ENCODE assay signal across 8 mouse cellular contexts in genomic region chr17:24351760-24352357, GRCm38 (mm10). TPM values are rescaled to one million over a fixed set of nuclear protein-coding genes. Genes with fewer than 3 reads are reported as not detected.
DNase-seq lines count a peak whose midpoint lies in the region; ATAC-seq and TF ChIP-seq lines count a peak whose summit lies in the region.

Gene Abca3, plus strand, starts transcription at chr17:24351950.

- in situ Hi-C loops in ES-E14 (cut with MboI; ENCODE audit: low sequenced_read_pairs in 2 of 2, unreplicated experiment in 2 of 2) = no loop called here

- peak; percentile 91 for DNase-seq in ES-E14 (ENCODE audit: low read depth, low spot score)
- peak; percentile 97 to 99 for DNase-seq in cerebellum, adult 18-20 months
- DNase-seq in forebrain, postnatal 0 days = peak; percentile 99
- DNase-seq in heart, postnatal 4 days = peak; percentile 94
- DNase-seq in layer of hippocampus, adult 8-10 months (ENCODE audit: low spot score in 2 of 2) = peak; percentile 95 to 97
- DNase-seq in ovary, adult 18-20 months (ENCODE audit: low spot score) = peak; percentile 92
- peak; percentile 99 for DNase-seq in thymus, postnatal 0 days (ENCODE audit: low spot score)

- peak within 1 kb of the TSS; percentile 85 for H3K4me2 ChIP-seq in forebrain, postnatal 0 days (ENCODE audit: low read depth)
- H3K4me2 ChIP-seq in lung, embryonic 15.5 days = peak within 1 kb of the TSS; percentile 97

- H3K9me3 ChIP-seq in ES-E14 (ENCODE audit: control insufficient read depth, insufficient read depth, low read depth, low read length) = no peaks in the 10 kb centered on the region
- no peaks in the 10 kb centered on the region for H3K9me3 ChIP-seq in forebrain, postnatal 0 days (ENCODE audit: low read length)
- no peaks in the 10 kb centered on the region for H3K9me3 ChIP-seq in lung, embryonic 15.5 days

- H3K27ac ChIP-seq in ES-E14 (ENCODE audit: insufficient read depth, low read depth, low read length, poor library complexity, severe bottlenecking) = no peak within 1 kb of the TSS
- peak within 1 kb of the TSS; percentile 70 for H3K27ac ChIP-seq in forebrain, postnatal 0 days (ENCODE audit: low read depth, low read length)
- peak within 1 kb of the TSS; percentile 77 for H3K27ac ChIP-seq in lung, embryonic 15.5 days

- H3K4me1 ChIP-seq in ES-E14 (ENCODE audit: control insufficient read depth in 2 of 2, insufficient read depth in 2 of 2, low read length in 2 of 2, poor library complexity in 1 of 2) = peaks cover 0 to 2% of the 10 kb centered on the region in 2 experiments; a peak in 1 of 4 replicates
- H3K4me1 ChIP-seq in forebrain, postnatal 0 days (ENCODE audit: insufficient read depth) = peaks cover 11% of the 10 kb centered on the region; the same call in 1 of the 2 replicates
- peaks cover 31% of the 10 kb centered on the region; the same call in 1 of the 2 replicates for H3K4me1 ChIP-seq in lung, embryonic 15.5 days

- no peaks in the 10 kb centered on the region for H3K27me3 ChIP-seq in forebrain, postnatal 0 days (ENCODE audit: insufficient read depth, low read length)
- peaks cover 34% of the 10 kb centered on the region for H3K27me3 ChIP-seq in lung, embryonic 15.5 days

- peak within 1 kb of the TSS; percentile 75 to 81 for H3K4me3 ChIP-seq in ES-E14 (ENCODE audit: insufficient read depth in 1 of 2, low read depth in 1 of 2, low read length in 2 of 2, poor library complexity in 1 of 2, severe bottlenecking in 1 of 2)
- H3K4me3 ChIP-seq in forebrain, postnatal 0 days (ENCODE audit: low read depth, low read length) = peak within 1 kb of the TSS; percentile 92
- H3K4me3 ChIP-seq in lung, embryonic 15.5 days = peak within 1 kb of the TSS; percentile 76

- peak within 1 kb of the TSS; percentile 72 for H3K9ac ChIP-seq in ES-E14 (ENCODE audit: insufficient read depth, low read depth, low read length, poor library complexity, severe bottlenecking)
- peak within 1 kb of the TSS; percentile 84 for H3K9ac ChIP-seq in forebrain, postnatal 0 days
- peak within 1 kb of the TSS; percentile 68 for H3K9ac ChIP-seq in lung, embryonic 15.5 days

- WGBS in forebrain, postnatal 0 days = under 1% methylated on average over 51 of the region's 55 CpGs
- under 1% methylated on average over 49 of the region's 55 CpGs for WGBS in lung, embryonic 15.5 days

- no peaks in the 10 kb centered on the region for H3K36me3 ChIP-seq in ES-E14 (ENCODE audit: control insufficient read depth, insufficient read depth, low read length, poor library complexity, severe bottlenecking)
- H3K36me3 ChIP-seq in forebrain, postnatal 0 days (ENCODE audit: insufficient read depth) = no peaks in the 10 kb centered on the region
- no peaks in the 10 kb centered on the region for H3K36me3 ChIP-seq in lung, embryonic 15.5 days

- ATAC-seq in forebrain, postnatal 0 days = peak; percentile 98
- ATAC-seq in lung, embryonic 15.5 days (ENCODE audit: borderline replicate concordance, extremely low read depth, low FRiP score, low TSS enrichment) = peak; percentile 92

- peak; percentile 98 for TF ChIP-seq CTCF in forebrain, postnatal 0 days (IDR thresholded peaks at IDR 0.05; ENCODE audit: low read depth)

TF ChIP-seq in ES-E14, 5 proteins besides CTCF, POLR2A, EP300 and RAD21:
- TF ChIP-seq MAFK (IDR thresholded peaks at IDR 0.05; ENCODE audit: insufficient read depth, low read depth, low read length) (no peak), CHD2 (IDR thresholded peaks at IDR 0.05; ENCODE audit: low read depth, low read length) (no peak), ZC3H11A (IDR thresholded peaks at IDR 0.05; ENCODE audit: borderline replicate concordance, low read depth, low read length) (no peak), ZNF384 (IDR thresholded peaks at IDR 0.05; ENCODE audit: low read depth, low read length) (no peak), HCFC1 (IDR thresholded peaks at IDR 0.05; ENCODE audit: borderline replicate concordance, insufficient read depth, low read length) (peak; percentile 66; the same call in 1 of the 2 replicates)
TF ChIP-seq in ES-E14: peak in this region for 1.

RNA-seq across cellular contexts. Expression of gene Abca3, which starts in this region (rescaled TPM):
- total RNA-seq in ES-E14 (2012; rRNA removed) = 10.8 and 11.5 TPM in 2 replicates
- total RNA-seq in forebrain, postnatal 0 days (2014; rRNA removed) = 53.0 and 71.2 TPM in 2 replicates
- 15.5 and 22.9 TPM in 2 replicates for polyA plus RNA-seq in forebrain, postnatal 0 days (2015; fragmentation: Nextera tagmentation; extraction: Ambion mirVana)
- 10 to 100 TPM; 14.7 to 16.8 TPM for total RNA-seq in heart, postnatal 4 days (2021)
- total RNA-seq in layer of hippocampus, adult 8-10 months (2022) = 10 to 100 TPM; 63.7 to 69.3 (median 67.1) TPM
- polyA plus RNA-seq in lung, embryonic 15.5 days (2015; fragmentation: Nextera tagmentation; extraction: Ambion mirVana) = 18.2 and 23.1 TPM in 2 replicates
- 5.6 and 8.1 TPM in 2 replicates for polyA plus RNA-seq in thymus, postnatal 0 days (2015; fragmentation: Nextera tagmentation; extraction: Ambion mirVana)
